In genomic region chr15:90569246-90569645, GRCm38 (mm10) we compare ENCODE assay signal across 29 mouse cellular contexts.
A peak's percentile ranks its signal among the peaks of the same experiment; 100 is the strongest.
DNase-seq lines count a peak whose midpoint lies in the region; ATAC-seq and TF ChIP-seq lines count a peak whose summit lies in the region.
"Had no signal": no experiment of that assay in that cellular context is flagged by ENCODE, and none has a peak within 500 bp of the region (broad histone marks: within the 10 kb centered on the region; RNA-seq: fewer than 3 reads in every experiment).

No protein-coding gene starts in this region.

- H3K4me2 ChIP-seq in kidney, postnatal 0 days (ENCODE audit: low read length) = no peak overlapping the region
- H3K4me2 ChIP-seq in midbrain, embryonic 16.5 days (ENCODE audit: low read length) = no peak overlapping the region
- H3K4me2 ChIP-seq: embryonic facial prominence, embryonic 12.5 days; embryonic facial prominence, embryonic 15.5 days; heart, embryonic 12.5 days; heart, embryonic 15.5 days; hindbrain, embryonic 13.5 days had no signal

- WGBS in kidney, postnatal 0 days = 67% methylated on average over 4 of the region's 4 CpGs
- WGBS in midbrain, embryonic 16.5 days = 87% methylated on average over 4 of the region's 4 CpGs

- H3K4me1 ChIP-seq in kidney, postnatal 0 days (replicated peaks; ENCODE audit: insufficient read depth, low read length) = no peaks in the 10 kb centered on the region
- no peaks in the 10 kb centered on the region for H3K4me1 ChIP-seq in midbrain, embryonic 16.5 days (ENCODE audit: control insufficient read depth, insufficient read depth, low read length)
- H3K4me1 ChIP-seq: embryonic facial prominence, embryonic 15.5 days; heart, embryonic 12.5 days; heart, embryonic 15.5 days; hindbrain, embryonic 10.5 days; hindbrain, embryonic 13.5 days had no signal

- ATAC-seq in kidney, postnatal 0 days (replicated peaks; ENCODE audit: low FRiP score, low read depth) = no peak
- ATAC-seq in midbrain, embryonic 16.5 days = no peak
- ATAC-seq: forebrain, embryonic 14.5 days; forebrain, postnatal 0 days; hindbrain, embryonic 16.5 days had no signal

- no peak overlapping the region for H3K27ac ChIP-seq in kidney, postnatal 0 days
- H3K27ac ChIP-seq in midbrain, embryonic 16.5 days (ENCODE audit: low read length) = no peak overlapping the region
- H3K27ac ChIP-seq: embryonic facial prominence, embryonic 12.5 days; embryonic facial prominence, embryonic 15.5 days; gastrocnemius, adult 2 months; heart, embryonic 15.5 days; hindbrain, embryonic 10.5 days; hindbrain, embryonic 13.5 days had no signal

- H3K9ac ChIP-seq in kidney, postnatal 0 days (ENCODE audit: low read depth, low read length) = no peak overlapping the region
- no peak overlapping the region for H3K9ac ChIP-seq in midbrain, embryonic 16.5 days (ENCODE audit: low read depth, low read length)
- H3K9ac ChIP-seq: embryonic facial prominence, embryonic 12.5 days; embryonic facial prominence, embryonic 15.5 days; forebrain, postnatal 0 days; heart, embryonic 12.5 days; heart, embryonic 15.5 days; hindbrain, embryonic 13.5 days had no signal

- H3K36me3 ChIP-seq in kidney, postnatal 0 days (ENCODE audit: insufficient read depth, low read length) = no peaks in the 10 kb centered on the region
- H3K36me3 ChIP-seq in midbrain, embryonic 16.5 days (ENCODE audit: control insufficient read depth, insufficient read depth, low read length) = no peaks in the 10 kb centered on the region
- H3K36me3 ChIP-seq: embryonic facial prominence, embryonic 12.5 days; embryonic facial prominence, embryonic 15.5 days; G1E; heart, embryonic 12.5 days; heart, embryonic 15.5 days; hindbrain, embryonic 10.5 days; hindbrain, embryonic 13.5 days had no signal

- TF ChIP-seq CTCF in kidney, postnatal 0 days (IDR thresholded peaks at IDR 0.05; ENCODE audit: low read depth) = no peak

- H3K27me3 ChIP-seq in kidney, postnatal 0 days (ENCODE audit: insufficient read depth, low read length) = no peaks in the 10 kb centered on the region
- no peaks in the 10 kb centered on the region for H3K27me3 ChIP-seq in midbrain, embryonic 16.5 days (ENCODE audit: control insufficient read depth, insufficient read depth, low read depth, low read length)
- H3K27me3 ChIP-seq: CH12.LX; embryonic facial prominence, embryonic 12.5 days; embryonic facial prominence, embryonic 15.5 days; heart, embryonic 12.5 days; heart, embryonic 15.5 days; hindbrain, embryonic 13.5 days had no signal

- no peak overlapping the region for H3K4me3 ChIP-seq in kidney, postnatal 0 days (replicated peaks; ENCODE audit: low read depth, low read length)
- H3K4me3 ChIP-seq in midbrain, embryonic 16.5 days (ENCODE audit: low read depth, low read length) = no peak overlapping the region
- H3K4me3 ChIP-seq: embryonic facial prominence, embryonic 12.5 days; embryonic facial prominence, embryonic 15.5 days; gastrocnemius, adult 2 months; heart, embryonic 12.5 days; heart, embryonic 15.5 days; hindbrain, embryonic 10.5 days; hindbrain, embryonic 13.5 days had no signal

- no peaks in the 10 kb centered on the region for H3K9me3 ChIP-seq in kidney, postnatal 0 days (replicated peaks; ENCODE audit: low read length)
- no peaks in the 10 kb centered on the region for H3K9me3 ChIP-seq in midbrain, embryonic 16.5 days (replicated peaks; ENCODE audit: control insufficient read depth, low read length, poor library complexity, severe bottlenecking)
- H3K9me3 ChIP-seq: embryonic facial prominence, embryonic 12.5 days; embryonic facial prominence, embryonic 15.5 days; heart, embryonic 12.5 days; heart, embryonic 15.5 days; hindbrain, embryonic 10.5 days; hindbrain, embryonic 13.5 days had no signal

- DNase-seq in kidney, adult 18-20 months = peak; percentile 6
- no peak for DNase-seq in kidney, postnatal 4 days
- DNase-seq in Muller cell, postnatal 12 days (ENCODE audit: inconsistent ontology term) = peak; percentile 9
- DNase-seq in kidney, postnatal 0 days (ENCODE audit: low spot score) = peak; percentile 10
- peak; percentile 9 to 41 for DNase-seq in kidney, postnatal 25 days
- DNase-seq in embryo, embryonic 10.5 days (ENCODE audit: low spot score) = no peak
- DNase-seq: adrenal gland, postnatal 10 days; adrenal gland, postnatal 36 days; B cell, adult 2 months; cerebellum, adult 18-20 months; cerebellum, adult 9-10 months; cerebellum, postnatal 14 days; forebrain, postnatal 0 days; gastrocnemius, adult 2 months; gastrocnemius, postnatal 14 days; heart, adult 18-20 months; heart, postnatal 10 days; heart, postnatal 36 days had no signal

Comparison
In these comparisons a context has a peak if more than half of its experiments do, and no peak if none do; other contexts are left out.
1. DNase-seq: peak in kidney, adult 18-20 months (single experiment), Muller cell, postnatal 12 days (single experiment), kidney, postnatal 0 days (single experiment) and kidney, postnatal 25 days (2 of 2); none in kidney, postnatal 4 days (0 of 2) and embryo, embryonic 10.5 days (single experiment).